Mouse (Mus musculus): Measurements from ENCODE around the gene 1110008L16Rik.
"Not testable (repeated sequence)": the region's sequence is repeated elsewhere in the genome, so short reads cannot be mapped to it uniquely, and the experiment has no call there.

1110008L16Rik gene

DNA sequence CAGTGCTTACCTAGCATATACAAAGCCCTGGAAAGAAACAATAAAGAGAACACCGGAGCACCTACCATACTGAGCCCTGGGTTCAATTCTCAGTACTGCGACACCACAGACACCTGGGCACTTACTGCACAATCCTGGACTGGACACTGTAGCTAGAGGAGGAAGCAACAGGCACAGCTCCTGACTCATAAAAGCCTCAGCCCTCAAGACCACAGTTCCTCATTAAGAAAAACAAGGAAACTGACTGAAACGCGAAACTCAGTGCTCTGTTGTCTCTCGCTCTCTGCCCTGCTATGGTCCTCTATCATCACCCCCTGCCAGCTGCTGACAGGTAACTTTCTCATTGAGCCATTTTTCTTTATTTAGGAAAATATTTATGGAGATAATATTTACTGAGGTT is at the start of gene 1110008L16Rik:
Gene 1110008L16Rik (plus strand): TSS at position 242 of the 400 bp plus-strand sequence.
- DNase-seq (ENCODE audit: low read depth), result no peak

GRCm38 (mm10) chr12:55261950-55262349 is 37.4 kb upstream of the 1110008L16Rik start:
- DNase-seq (ENCODE audit: low read depth), result not testable (repeated sequence)

GRCm38 (mm10) chr12:55263385-55263784 is 36.0 kb upstream of the 1110008L16Rik start:
- DNase-seq (ENCODE audit: low read depth), result not testable (repeated sequence)

DNA sequence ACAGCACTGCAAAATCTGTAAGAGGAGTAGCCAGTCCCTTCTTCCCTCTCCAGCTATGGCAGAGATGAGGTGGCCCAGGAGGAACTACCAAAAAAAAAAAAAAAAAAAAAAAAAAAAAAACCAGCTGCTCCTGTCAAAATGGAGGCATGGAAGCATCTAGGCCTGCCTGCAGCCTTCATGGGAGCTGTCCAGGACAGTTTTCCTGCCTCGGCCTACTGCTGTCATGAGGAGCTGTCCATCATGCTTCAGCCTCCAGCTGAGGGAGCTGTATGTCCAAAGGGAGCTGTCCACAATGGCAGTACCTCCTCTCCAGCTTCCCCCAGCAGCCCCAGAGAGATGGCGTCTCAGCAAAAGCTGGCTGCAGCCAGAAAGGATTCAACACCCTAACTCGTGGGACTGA is 27.1 kb upstream of the 1110008L16Rik start:
- no peak for DNase-seq (ENCODE audit: low read depth)

GRCm38 (mm10) chr12:55277583-55277982 is 21.8 kb upstream of the 1110008L16Rik start:
- not testable (repeated sequence) for DNase-seq (ENCODE audit: low read depth)

DNA sequence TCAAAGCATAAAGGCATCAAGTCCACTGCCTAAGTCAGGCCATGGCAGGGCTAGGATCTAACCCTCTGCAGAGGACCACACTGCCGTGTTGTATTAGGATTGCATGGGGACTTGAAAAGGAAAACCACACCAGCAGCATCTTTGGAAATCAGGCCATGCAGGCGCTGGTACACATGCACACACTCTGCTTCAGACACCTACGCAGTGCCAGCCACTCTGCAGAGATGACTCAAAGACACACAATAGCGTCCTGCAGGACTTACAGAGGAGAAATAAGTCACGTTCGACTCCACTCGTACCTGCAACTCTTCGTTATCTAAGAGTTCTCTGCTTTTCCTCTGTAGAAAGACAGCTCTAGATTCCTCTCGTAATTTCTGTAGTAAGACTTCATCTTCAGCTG is 1.3 kb upstream of the 1110008L16Rik start:
- DNase-seq (ENCODE audit: low read depth), result no peak

GRCm38 (mm10) chr12:55300820-55301351 is 1.5 kb downstream of the 1110008L16Rik start:
- DNase-seq (ENCODE audit: low read depth), result no peak

DNA sequence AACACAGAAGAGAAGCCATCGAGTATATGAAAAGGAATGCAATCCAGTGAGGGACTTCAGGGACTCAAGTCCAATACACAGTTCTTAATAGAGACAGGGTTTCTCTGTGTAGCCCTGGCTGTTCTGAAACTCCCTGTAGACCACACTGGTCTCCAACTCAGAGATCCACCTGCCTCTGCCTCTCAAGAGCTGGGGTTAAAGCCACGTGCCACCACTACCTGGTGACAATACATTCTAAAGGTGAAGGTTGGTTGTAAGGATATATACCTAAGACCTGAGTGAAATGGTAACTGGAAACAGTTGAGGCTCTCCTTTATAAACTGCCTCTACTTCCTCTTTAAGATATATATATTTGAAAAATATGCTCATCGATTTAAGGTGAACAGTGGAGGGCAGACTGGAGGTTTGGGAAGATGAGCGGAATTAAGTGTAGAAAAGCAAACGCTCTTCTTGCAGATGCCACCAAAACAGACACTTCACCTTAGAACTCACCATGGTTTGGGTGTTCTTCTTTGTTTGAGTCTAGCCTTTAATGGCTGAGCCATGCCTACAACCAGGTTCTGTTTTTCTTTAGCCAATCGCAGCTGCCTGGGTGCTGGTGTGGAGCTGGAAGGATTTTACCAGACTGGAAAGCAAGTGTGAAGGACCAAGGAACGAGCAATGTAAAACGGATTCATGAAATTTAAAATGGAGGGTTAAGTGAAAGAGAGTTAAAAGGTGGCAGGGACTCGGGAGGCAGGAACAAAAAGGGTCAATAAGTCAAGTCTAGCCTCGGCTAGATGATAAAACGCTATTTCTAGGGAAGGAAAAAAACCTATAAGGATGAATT is 2.3 kb downstream of the 1110008L16Rik start:
- peak; percentile 48 for DNase-seq (ENCODE audit: low read depth)

- peak; percentile 95 for DNase-seq (ENCODE audit: low read depth)
Measured at GRCm38 (mm10) chr12:55302485-55303441, 3.4 kb downstream of the 1110008L16Rik start, which contains the start of gene Ppp2r3c. Gene Ppp2r3c, minus strand, starts transcription at chr12:55302998.

DNA sequence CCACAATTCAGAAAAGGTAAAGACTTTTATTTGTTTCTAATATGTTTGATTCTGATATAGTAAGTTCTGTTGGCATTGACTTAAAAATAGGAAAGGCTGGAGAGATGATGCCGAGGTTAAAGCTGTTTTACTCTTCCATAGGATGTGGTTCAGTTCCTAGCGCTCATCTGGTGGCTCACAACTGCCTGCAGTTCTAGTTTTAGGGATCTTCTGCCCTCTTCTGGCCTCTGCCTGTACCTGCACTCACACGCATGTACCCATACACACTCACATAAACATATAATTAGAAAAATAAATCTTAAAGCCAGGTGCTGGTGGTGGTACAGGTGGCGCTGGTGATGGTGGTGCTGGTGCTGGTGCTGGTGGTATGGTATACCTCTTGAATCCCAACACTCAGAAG is 7.0 kb downstream of the 1110008L16Rik start:
- no peak for DNase-seq (ENCODE audit: low read depth)

GRCm38 (mm10) chr12:55307566-55307965 is 8.2 kb downstream of the 1110008L16Rik start:
- DNase-seq (ENCODE audit: low read depth), result no peak

GRCm38 (mm10) chr12:55308731-55309130 is 9.4 kb downstream of the 1110008L16Rik start:
- DNase-seq (ENCODE audit: low read depth), result no peak

DNA sequence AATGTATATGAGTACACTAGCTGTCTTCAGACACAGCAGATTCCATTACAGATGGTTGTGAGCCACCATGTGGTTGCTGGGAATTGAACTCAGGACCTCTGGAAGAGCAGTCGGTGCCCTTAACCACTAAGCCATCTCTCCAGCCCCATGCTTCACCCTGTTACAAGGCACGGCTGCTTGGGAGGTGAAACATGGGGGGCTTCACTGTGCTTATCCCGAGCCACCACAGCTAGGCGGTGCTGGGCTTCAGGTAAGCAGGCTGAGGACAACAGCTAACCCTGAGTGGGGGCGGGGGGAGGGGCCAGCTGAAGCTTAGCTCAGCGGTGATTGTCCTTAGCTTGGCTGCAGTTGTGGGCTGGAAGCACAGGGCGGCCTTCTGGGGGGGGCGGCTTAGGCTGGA is 10.1 kb downstream of the 1110008L16Rik start:
- DNase-seq (ENCODE audit: low read depth), result no peak

DNA sequence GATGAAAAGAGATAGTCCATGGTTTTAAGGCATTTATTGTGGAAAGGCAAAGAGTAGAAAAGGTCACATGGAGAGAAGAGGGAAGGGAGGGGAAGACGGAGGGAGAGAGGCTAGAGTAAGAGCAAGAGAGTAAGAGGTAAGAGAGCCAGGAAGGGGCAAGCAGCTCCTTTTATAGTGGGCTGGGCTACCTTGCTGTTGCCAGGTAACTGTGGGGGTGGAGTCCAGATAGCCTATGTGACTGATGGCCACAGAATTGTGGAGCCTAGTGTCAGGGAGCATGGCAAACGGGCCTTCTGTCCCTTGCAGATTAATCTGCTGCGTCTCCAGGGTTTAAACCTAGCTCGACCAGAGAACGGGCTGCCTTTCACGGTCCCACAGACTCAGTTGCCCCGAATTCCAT is 12.5 kb downstream of the 1110008L16Rik start:
- no peak for DNase-seq (ENCODE audit: low read depth)

- no peak for DNase-seq (ENCODE audit: low read depth)
Measured at GRCm38 (mm10) chr12:55313901-55314300, 14.5 kb downstream of the 1110008L16Rik start.

DNA sequence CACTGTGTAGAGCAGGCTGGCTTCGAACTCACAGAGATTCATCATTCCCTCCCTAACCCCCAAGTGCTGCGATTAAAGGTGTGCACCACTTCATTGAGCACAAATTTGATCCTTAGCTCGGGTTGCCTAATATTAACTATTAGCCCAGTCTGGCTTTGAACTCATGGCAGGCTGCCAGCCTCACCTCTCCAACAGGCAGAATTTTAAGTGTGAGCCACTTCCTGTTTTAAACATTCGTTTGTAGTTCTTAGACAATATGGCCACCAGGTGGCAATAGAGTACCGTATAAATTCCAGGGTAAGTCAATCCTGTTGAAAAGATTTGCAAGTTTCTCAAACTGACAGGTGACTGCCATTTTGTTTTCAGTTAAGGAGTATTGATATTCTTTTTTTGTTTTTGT is 15.8 kb downstream of the 1110008L16Rik start:
- DNase-seq (ENCODE audit: low read depth), result peak; percentile 95

- DNase-seq (ENCODE audit: low read depth), result no peak
Measured at GRCm38 (mm10) chr12:55321642-55322291, 22.4 kb downstream of the 1110008L16Rik start.

DNA sequence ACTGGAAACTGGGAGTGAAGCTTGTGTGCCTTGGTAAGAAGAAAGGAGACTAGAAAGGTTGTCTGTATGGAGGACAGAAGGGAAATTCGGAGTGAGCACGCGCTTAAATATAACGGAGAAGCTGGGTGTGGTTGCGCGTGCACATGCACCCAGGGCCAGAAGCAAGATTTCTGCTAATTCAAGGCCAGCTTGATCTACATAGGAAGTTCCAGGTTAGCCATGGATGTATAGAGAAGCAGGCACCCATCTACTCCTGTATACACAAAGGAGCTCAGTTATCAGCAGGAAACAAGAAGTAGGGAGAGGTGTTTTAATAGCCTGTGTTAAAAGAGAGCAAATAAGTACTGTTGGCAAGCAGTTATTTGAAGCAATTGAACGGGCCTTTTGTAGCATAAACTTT is 26.3 kb downstream of the 1110008L16Rik start:
- no peak for DNase-seq (ENCODE audit: low read depth)

DNA sequence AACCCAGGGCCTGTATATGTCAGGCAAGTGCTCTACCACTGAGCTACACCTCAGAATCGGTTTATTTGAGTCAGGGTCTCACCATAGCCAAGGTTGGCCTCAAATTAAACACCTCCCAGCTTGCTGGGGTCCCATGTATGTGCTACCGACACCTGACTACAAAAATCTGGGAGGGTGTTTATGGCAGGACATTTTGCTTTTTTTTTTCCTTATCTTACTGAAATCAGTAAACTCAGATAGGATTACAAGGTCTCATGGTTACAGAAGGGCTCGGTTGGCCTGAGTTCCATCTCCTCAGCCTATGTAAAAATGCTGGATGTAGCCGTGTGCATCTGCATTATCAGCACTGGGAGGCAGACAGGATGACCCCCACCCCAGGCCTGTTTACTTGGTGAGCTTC is 29.4 kb downstream of the 1110008L16Rik start:
- no peak for DNase-seq (ENCODE audit: low read depth)

DNA sequence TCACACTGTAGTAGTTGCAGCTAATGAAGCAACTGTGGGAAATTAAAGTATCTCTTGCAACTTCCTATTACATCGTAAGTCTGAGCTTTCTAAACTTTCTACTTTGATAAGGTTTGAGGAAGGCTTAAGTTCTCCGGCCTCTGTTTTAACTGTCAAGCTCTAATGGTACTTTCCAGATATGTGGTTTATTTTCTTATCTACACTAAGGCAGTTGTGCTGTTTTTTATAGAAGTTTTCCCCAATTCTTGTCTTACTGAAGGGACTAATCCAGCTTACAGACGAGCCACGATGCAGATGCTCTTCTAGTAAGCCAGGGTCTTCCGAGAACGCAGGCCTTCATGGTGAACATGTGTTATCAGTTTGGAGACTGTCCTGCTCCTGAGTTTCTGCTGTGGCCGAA is 30.0 kb downstream of the 1110008L16Rik start:
- no peak for DNase-seq (ENCODE audit: low read depth)

DNA sequence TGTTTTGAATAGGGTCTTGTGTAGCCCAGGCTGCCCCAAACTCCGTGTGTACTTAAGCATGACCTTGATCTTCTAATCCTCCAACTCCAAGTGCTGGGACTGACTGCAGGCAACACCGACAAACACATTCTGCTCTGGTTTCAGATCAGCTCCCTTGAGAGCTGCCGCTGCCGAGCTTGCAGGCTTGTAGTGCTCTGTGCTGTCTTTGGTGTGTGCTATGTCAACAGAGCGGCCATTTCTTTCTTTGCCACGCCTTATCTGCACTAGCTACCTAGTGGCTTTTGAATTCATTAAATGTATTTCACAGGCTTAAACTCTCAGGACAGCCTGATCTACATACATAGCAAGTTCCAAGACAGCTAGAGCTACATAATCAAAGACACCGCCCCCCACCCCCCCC is 34.3 kb downstream of the 1110008L16Rik start:
- no peak for DNase-seq (ENCODE audit: low read depth)

GRCm38 (mm10) chr12:55338490-55338889 is 39.1 kb downstream of the 1110008L16Rik start:
- not testable (repeated sequence) for DNase-seq (ENCODE audit: low read depth)
